Mouse (Mus musculus) spleen, postnatal 14 days (tissue): ENCODE measurements around the gene Dock8.
A peak's percentile ranks its signal among the peaks of the same experiment; 100 is the strongest.
"Not testable (repeated sequence)": the region's sequence is repeated elsewhere in the genome, so short reads cannot be mapped to it uniquely, and the experiment has no call there.

Source experiments
- DNase-seq, 2 experiments: peaks; one replicate each; pipeline ENCODE4 v3.0.0; 2021 to 2022; ENCODE audit warnings: low spot score in 2 of 2

Dock8 gene

GRCm38 (mm10) chr19:24998561-24998960, 773 bp upstream of the Dock8 start:
- no peak for DNase-seq

GRCm38 (mm10) chr19:25000153-25000552, 819 bp downstream of the Dock8 start:
- DNase-seq, result no peak

- no peak for DNase-seq
Measured at GRCm38 (mm10) chr19:25002032-25002431, 2.7 kb downstream of the Dock8 start.

- peak; percentile 21 to 40 for DNase-seq
Measured at GRCm38 (mm10) chr19:25002828-25003227, 3.5 kb downstream of the Dock8 start.

- DNase-seq, result no peak
Measured at GRCm38 (mm10) chr19:25003810-25004209, 4.5 kb downstream of the Dock8 start.

- no peak for DNase-seq
Measured at GRCm38 (mm10) chr19:25006686-25007085, 7.4 kb downstream of the Dock8 start.

GRCm38 (mm10) chr19:25008509-25008908, 9.2 kb downstream of the Dock8 start:
- no peak for DNase-seq

- no peak for DNase-seq
Measured at GRCm38 (mm10) chr19:25022766-25023165, 23.4 kb downstream of the Dock8 start.

GRCm38 (mm10) chr19:25031765-25032164, 32.4 kb downstream of the Dock8 start:
- DNase-seq, result no peak

- not testable (repeated sequence) for DNase-seq
Measured at GRCm38 (mm10) chr19:25033008-25033407, 33.7 kb downstream of the Dock8 start.

- DNase-seq, result no peak
Measured at GRCm38 (mm10) chr19:25035825-25036224, 36.5 kb downstream of the Dock8 start.

- DNase-seq, result no peak
Measured at GRCm38 (mm10) chr19:25036784-25037183, 37.5 kb downstream of the Dock8 start.

GRCm38 (mm10) chr19:25037249-25037648, 37.9 kb downstream of the Dock8 start:
- no peak for DNase-seq

- DNase-seq, result no peak
Measured at GRCm38 (mm10) chr19:25038293-25038692, 39.0 kb downstream of the Dock8 start.

GRCm38 (mm10) chr19:25041209-25041608, 41.9 kb downstream of the Dock8 start:
- no peak for DNase-seq

GRCm38 (mm10) chr19:25042973-25043372, 43.6 kb downstream of the Dock8 start:
- no peak for DNase-seq

- DNase-seq, result no peak
Measured at GRCm38 (mm10) chr19:25044057-25044456, 44.7 kb downstream of the Dock8 start.

- DNase-seq, result peak; percentile 25 to 41
Measured at GRCm38 (mm10) chr19:25052355-25052754, 53.0 kb downstream of the Dock8 start.

GRCm38 (mm10) chr19:25053152-25053551, 53.8 kb downstream of the Dock8 start:
- DNase-seq, result no peak

GRCm38 (mm10) chr19:25055025-25055424, 55.7 kb downstream of the Dock8 start:
- DNase-seq, result no peak

GRCm38 (mm10) chr19:25055559-25055958, 56.2 kb downstream of the Dock8 start:
- DNase-seq, result no peak

GRCm38 (mm10) chr19:25056224-25056623, 56.9 kb downstream of the Dock8 start:
- DNase-seq, result no peak

GRCm38 (mm10) chr19:25057826-25058225, 58.5 kb downstream of the Dock8 start:
- no peak for DNase-seq

GRCm38 (mm10) chr19:25059847-25060364, 60.6 kb downstream of the Dock8 start:
- DNase-seq, result no peak
